Mouse (Mus musculus) left cerebral cortex, adult 8-10 months (tissue): ENCODE data around the gene Runx1. TPM values are rescaled to one million over a fixed set of nuclear protein-coding genes. Genes with fewer than 3 reads are reported as not detected.

Experiments
- DNase-seq, 2 experiments: peaks; one replicate each; pipeline ENCODE4 v3.0.0; 2022; ENCODE audit warnings: low spot score in 2 of 2
- total RNA-seq, 4 experiments: library from RNA; stranded (reverse); gene quantifications; 2 replicates each; pipeline ENCODE4 v1.2.4; 2022

Gene Runx1
- total RNA-seq, 4 experiments from 2014 or later, result 0.87 to 6.6 (median 2.4) TPM

- DNase-seq, result no peak
Observed at GRCm38 (mm10) chr16:92826683-92827082, 734 bp upstream of the Runx1 start.

- DNase-seq, result no peak
Observed at GRCm38 (mm10) chr16:92825204-92825843, 625 bp downstream of the Runx1 start.

- DNase-seq, result no peak
Observed at GRCm38 (mm10) chr16:92824723-92825203, 1.2 kb downstream of the Runx1 start.

- no peak for DNase-seq
Observed at GRCm38 (mm10) chr16:92824003-92824722, 1.8 kb downstream of the Runx1 start.

- no peak for DNase-seq
Observed at GRCm38 (mm10) chr16:92823381-92823862, 2.5 kb downstream of the Runx1 start.

GRCm38 (mm10) chr16:92822676-92823075 lies 3.3 kb downstream of the Runx1 start:
- DNase-seq, result no peak

- DNase-seq, result no peak
Observed at GRCm38 (mm10) chr16:92821938-92822629, 3.9 kb downstream of the Runx1 start.

GRCm38 (mm10) chr16:92821596-92821937 lies 4.4 kb downstream of the Runx1 start:
- DNase-seq, result no peak

GRCm38 (mm10) chr16:92820451-92820850 lies 5.5 kb downstream of the Runx1 start:
- DNase-seq, result no peak

GRCm38 (mm10) chr16:92818480-92819269 lies 7.3 kb downstream of the Runx1 start:
- no peak for DNase-seq

GRCm38 (mm10) chr16:92816092-92816491 lies 9.9 kb downstream of the Runx1 start:
- DNase-seq, result no peak

GRCm38 (mm10) chr16:92815195-92815527 lies 10.8 kb downstream of the Runx1 start:
- no peak for DNase-seq

- no peak for DNase-seq
Observed at GRCm38 (mm10) chr16:92814366-92815194, 11.4 kb downstream of the Runx1 start.

- no peak for DNase-seq
Observed at GRCm38 (mm10) chr16:92812405-92812804, 13.5 kb downstream of the Runx1 start.

GRCm38 (mm10) chr16:92810568-92811240 lies 15.2 kb downstream of the Runx1 start:
- DNase-seq, result no peak

GRCm38 (mm10) chr16:92807772-92808171 lies 18.2 kb downstream of the Runx1 start:
- no peak for DNase-seq

GRCm38 (mm10) chr16:92803076-92803580 lies 22.8 kb downstream of the Runx1 start:
- DNase-seq, result no peak

- no peak for DNase-seq
Observed at GRCm38 (mm10) chr16:92801567-92801966, 24.4 kb downstream of the Runx1 start.

- DNase-seq, result no peak
Observed at GRCm38 (mm10) chr16:92800845-92801244, 25.1 kb downstream of the Runx1 start.

GRCm38 (mm10) chr16:92799940-92800339 lies 26.0 kb downstream of the Runx1 start:
- no peak for DNase-seq
